Mouse (Mus musculus) liver, embryonic 14.5 days (tissue): Measurements from ENCODE around the gene Opn1sw. TPM values are rescaled to one million over a fixed set of nuclear protein-coding genes. Genes with fewer than 3 reads are reported as not detected.

ENCODE experiments used
- ATAC-seq: fragments of 200-750 bp; cut with Nextera tagmentation; 2 replicates; pipeline ENCODE4 v1.8.0; 2017; ENCODE audit warnings: moderate number of reproducible peaks, mild to moderate bottlenecking, moderate library complexity; ENCODE audit not compliant: insufficient read depth
- DNase-seq, 3 experiments: peaks; one replicate each; pipeline ENCODE4 v3.0.0-alpha.2; 2012 to 2013; ENCODE audit warnings: low read depth in 3 of 3, low spot score in 3 of 3
- H3K27ac ChIP-seq: fragments of 300-500 bp; sonication (generic); 2 replicates; pipeline ENCODE4 v1.5.1; 2014; ENCODE audit warnings: moderate library complexity, mild to moderate bottlenecking, control low read depth, inconsistent platforms
- H3K27me3 ChIP-seq: fragments of 300-500 bp; sonication (generic); 2 replicates; pipeline ENCODE4 v1.6.1; 2014; ENCODE audit warnings: mild to moderate bottlenecking, low read length, moderate library complexity; ENCODE audit not compliant: control insufficient read depth, insufficient read depth
- H3K36me3 ChIP-seq: fragments of 300-500 bp; sonication (generic); replicated peaks from 2 replicates; pipeline ENCODE4 v1.6.1; 2014; ENCODE audit warnings: low read depth; ENCODE audit not compliant: control insufficient read depth, insufficient read depth
- H3K4me1 ChIP-seq, 2 experiments: fragments of 200-500 bp in 1 of 2; fragments of 300-500 bp in 1 of 2; sonication (generic) in 1 of 2; replicated peaks; 2 replicates each; pipeline ENCODE4 v1.6.1; 2012 to 2014; ENCODE audit warnings: antibody characterized with exemption in 1 of 2, inconsistent platforms in 1 of 2, low read length in 1 of 2; ENCODE audit not compliant: control insufficient read depth in 2 of 2, insufficient read depth in 2 of 2
- H3K4me2 ChIP-seq: fragments of 300-500 bp; sonication (generic); 2 replicates; pipeline ENCODE4 v1.6.1; 2014; ENCODE audit warnings: low read depth, mild to moderate bottlenecking, control low read depth, moderate library complexity
- H3K4me3 ChIP-seq, 2 experiments: fragments of 200-500 bp in 1 of 2; fragments of 300-500 bp in 1 of 2; sonication (generic) in 1 of 2; 2 replicates each; pipeline ENCODE4 v1.5.1; 2012 to 2014; ENCODE audit warnings: low read depth in 2 of 2, low read length in 2 of 2, mild to moderate bottlenecking in 2 of 2, control low read depth in 1 of 2, inconsistent platforms in 1 of 2, moderate library complexity in 1 of 2; ENCODE audit not compliant: insufficient read depth in 1 of 2
- H3K9ac ChIP-seq: fragments of 300-500 bp; sonication (generic); replicated peaks from 2 replicates; pipeline ENCODE4 v1.6.1; 2014; ENCODE audit warnings: mild to moderate bottlenecking, control low read depth, moderate library complexity
- H3K9me3 ChIP-seq: fragments of 300-500 bp; sonication (generic); 2 replicates; pipeline ENCODE4 v1.6.1; 2016; ENCODE audit warnings: low read length, mixed read lengths; ENCODE audit not compliant: control insufficient read depth
- CTCF ChIP-seq: IDR thresholded peaks from 2 replicates; pipeline ENCODE4 v1.5.1; 2016; ENCODE audit warnings: antibody characterized with exemption, low read depth, control low read depth
- EP300 ChIP-seq: IDR thresholded peaks from 2 replicates; pipeline ENCODE4 v1.6.1; 2016; ENCODE audit warnings: antibody characterized with exemption, low read depth
- WGBS: fragments of 180-500 bp; shearing (Covaris S2); extraction: QIAGEN DNeasy Blood & Tissue Kit; methylation state at CpG from one replicate; pipeline ENCODE4 v1.1.7; 2014; ENCODE audit not compliant: insufficient replicate concordance; 5-methylcytosine and 5-hydroxymethylcytosine counted together
- polyA plus RNA-seq, 2 experiments: library from polyadenylated mRNA; depleted of rRNA in 1 of 2; stranded (reverse) in 1 of 2; unstranded in 1 of 2; fragments of >200 nt; fragmentation: Nextera tagmentation in 1 of 2; extraction: Ambion mirVana in 1 of 2; gene quantifications; 2 replicates each; pipeline versions ENCODE4 v1.2.1 to v1.2.3; 2012 to 2014

Opn1sw gene
- polyA plus RNA-seq, 2 experiments: 0.06 TPM; not detected in 1

DNA sequence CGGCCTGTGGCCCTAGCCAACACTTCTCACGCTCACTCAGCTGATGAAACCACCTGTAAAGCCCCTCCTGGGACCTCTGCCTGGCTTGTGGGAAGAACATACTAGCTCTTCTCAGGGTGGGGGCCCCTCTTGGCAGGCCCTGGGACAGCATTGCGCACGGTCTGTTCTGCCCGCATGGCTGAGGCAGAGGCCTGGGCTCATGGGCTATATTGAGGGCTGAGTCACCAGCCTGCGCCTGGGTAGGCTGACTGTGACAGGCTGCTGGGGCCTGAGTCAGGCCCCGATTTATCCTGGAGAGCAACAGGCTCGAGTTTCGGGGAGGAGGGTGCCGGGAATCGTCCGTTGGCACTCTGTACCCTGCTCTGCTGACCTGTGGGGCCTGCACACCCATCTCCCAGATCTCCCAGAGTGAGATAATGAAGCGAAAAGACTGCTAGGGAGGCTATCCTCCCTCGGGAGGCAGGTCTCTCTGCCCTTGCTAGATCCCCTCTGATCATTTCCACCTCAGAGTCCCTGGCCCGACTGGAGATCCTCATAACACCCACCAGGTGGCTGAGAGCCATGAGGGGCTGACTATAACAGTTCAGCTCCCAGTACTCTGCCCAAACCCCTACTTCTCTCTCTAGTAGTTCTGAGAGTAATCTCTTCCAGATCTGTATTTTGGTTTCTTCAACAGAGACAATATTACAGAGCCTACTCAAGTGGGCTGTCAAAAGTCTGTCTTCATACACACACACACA is 42.6 kb upstream of the Opn1sw start:
- no peaks in the 10 kb centered on the region for H3K36me3 ChIP-seq
- no peak overlapping the region for H3K4me2 ChIP-seq
- H3K27me3 ChIP-seq: peaks cover 43% of the 10 kb centered on the region
- no peaks in the 10 kb centered on the region for H3K9me3 ChIP-seq
- TF ChIP-seq EP300: no peak
- TF ChIP-seq CTCF: no peak
- no peak for ATAC-seq
- H3K4me3 ChIP-seq: no peak overlapping the region
- WGBS: 43% methylated on average over 15 of the region's 15 CpGs
- no peak overlapping the region for H3K27ac ChIP-seq
- DNase-seq: no peak
- H3K9ac ChIP-seq: no peak overlapping the region
- H3K4me1 ChIP-seq: no peaks in the 10 kb centered on the region

DNA sequence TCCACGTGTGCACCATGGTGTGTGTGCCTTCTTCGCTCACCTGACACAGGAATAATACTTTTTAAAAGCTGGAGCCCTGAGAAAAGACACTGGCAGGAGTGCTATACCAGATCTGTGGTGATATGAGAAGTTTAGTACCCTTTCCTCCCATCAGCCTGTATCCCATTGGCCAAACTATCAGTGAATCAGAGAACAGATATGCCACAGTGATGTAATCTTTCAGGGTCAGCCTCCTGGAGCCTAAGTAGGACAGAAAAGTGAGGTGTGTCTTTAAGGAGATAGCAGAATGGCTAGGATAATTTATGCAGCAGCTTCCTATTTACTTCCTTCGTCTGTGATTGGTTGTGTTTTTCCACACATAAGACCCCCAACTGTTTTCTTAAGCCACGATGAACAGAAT is 39.9 kb upstream of the Opn1sw start:
- H3K36me3 ChIP-seq: no peaks in the 10 kb centered on the region
- no peaks in the 10 kb centered on the region for H3K4me1 ChIP-seq
- no peak for TF ChIP-seq EP300
- DNase-seq: no peak
- no peak overlapping the region for H3K4me2 ChIP-seq
- H3K4me3 ChIP-seq: no peak overlapping the region
- 40% methylated on average over 4 of the region's 4 CpGs for WGBS
- no peak overlapping the region for H3K9ac ChIP-seq
- ATAC-seq: no peak
- H3K27me3 ChIP-seq: peaks cover 18% of the 10 kb centered on the region
- H3K27ac ChIP-seq: no peak overlapping the region
- H3K9me3 ChIP-seq: no peaks in the 10 kb centered on the region

DNA sequence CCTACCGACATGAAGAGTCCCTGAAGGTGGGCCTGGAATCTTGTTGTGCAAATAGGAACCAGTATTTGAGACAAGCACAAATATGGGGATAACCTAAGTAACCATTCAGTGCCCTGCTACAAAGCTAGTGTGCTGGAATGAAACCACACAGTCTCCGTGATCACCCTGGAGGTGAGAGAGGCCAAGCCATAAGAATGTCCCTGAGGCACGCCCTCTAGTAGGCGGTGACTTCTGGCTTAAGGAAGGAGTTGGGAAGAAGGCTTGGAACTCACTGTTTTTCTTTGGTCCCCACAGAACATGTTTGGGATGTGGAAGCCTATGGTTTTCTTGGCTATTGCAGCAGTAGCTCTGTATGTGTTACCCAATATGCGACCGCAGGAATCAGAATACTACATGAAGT is 38.1 kb upstream of the Opn1sw start:
- H3K27ac ChIP-seq: no peak overlapping the region
- no peaks in the 10 kb centered on the region for H3K4me1 ChIP-seq
- DNase-seq (no peak), ATAC-seq (no peak)
- H3K4me2 ChIP-seq: no peak overlapping the region
- H3K9me3 ChIP-seq: no peaks in the 10 kb centered on the region
- 63% methylated on average over 6 of the region's 6 CpGs for WGBS
- H3K36me3 ChIP-seq: no peaks in the 10 kb centered on the region
- TF ChIP-seq CTCF (no peak), EP300 (no peak)
- no peak overlapping the region for H3K9ac ChIP-seq
- H3K27me3 ChIP-seq: peaks cover under 1% of the 10 kb centered on the region
- no peak overlapping the region for H3K4me3 ChIP-seq

DNA sequence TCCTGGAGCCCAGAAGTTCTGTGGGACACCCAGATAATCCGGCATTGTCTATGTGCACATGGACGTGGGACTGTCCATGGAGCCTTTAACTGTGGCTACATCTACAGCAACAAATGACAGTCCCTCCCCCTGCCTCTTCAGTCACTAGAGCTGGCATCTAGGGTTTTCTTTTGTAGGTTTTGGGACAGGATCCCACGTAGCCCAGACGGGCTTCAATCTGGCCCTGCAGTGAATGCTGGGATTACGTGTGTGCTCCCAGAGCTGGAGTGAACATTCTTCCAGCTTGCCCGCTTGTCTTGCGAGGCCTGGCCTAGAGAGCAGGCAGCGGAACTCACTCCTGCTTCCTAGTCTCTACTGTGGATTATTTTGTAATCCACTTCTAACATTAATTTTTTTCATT is 36.9 kb upstream of the Opn1sw start:
- Histone ChIP-seq H3K4me2 (no peak overlapping the region), H3K36me3 (no peaks in the 10 kb centered on the region), H3K27me3 (no peaks in the 10 kb centered on the region; the same call in 1 of the 2 replicates), H3K9ac (no peak overlapping the region), H3K9me3 (no peaks in the 10 kb centered on the region), H3K4me1 (no peaks in the 10 kb centered on the region), H3K27ac (no peak overlapping the region), H3K4me3 (no peak overlapping the region)
- no peak for DNase-seq
- 72% methylated on average over 8 of the region's 8 CpGs for WGBS
- TF ChIP-seq EP300: no peak
- TF ChIP-seq CTCF: no peak
- no peak for ATAC-seq

DNA sequence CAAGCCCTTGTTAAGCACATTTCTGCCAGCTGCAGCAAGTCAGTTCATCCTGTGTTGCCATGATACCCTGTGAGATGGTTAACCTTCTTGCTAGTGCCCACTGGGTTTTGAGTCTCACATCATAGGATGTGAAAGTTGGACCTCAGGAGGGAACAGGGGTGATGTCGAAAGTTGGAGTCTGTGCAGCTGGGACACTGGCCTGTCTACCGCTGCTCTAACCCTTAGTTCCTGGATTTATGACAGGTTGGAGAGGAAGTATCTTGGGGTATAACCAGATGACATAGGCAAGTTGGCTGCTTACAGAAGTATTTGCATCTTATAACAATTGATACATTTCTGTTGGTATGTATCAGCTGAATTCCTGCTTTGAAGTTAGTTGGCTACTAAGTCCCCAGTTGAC is 32.3 kb upstream of the Opn1sw start:
- Histone ChIP-seq H3K27me3 (no peaks in the 10 kb centered on the region; the same call in 1 of the 2 replicates), H3K9ac (no peak overlapping the region), H3K4me3 (no peak overlapping the region), H3K27ac (no peak overlapping the region), H3K4me1 (no peaks in the 10 kb centered on the region), H3K36me3 (no peaks in the 10 kb centered on the region), H3K4me2 (no peak overlapping the region), H3K9me3 (no peaks in the 10 kb centered on the region)
- ATAC-seq (no peak), DNase-seq (no peak)
- 24% methylated on average over 2 of the region's 2 CpGs for WGBS
- TF ChIP-seq EP300: no peak
- no peak for TF ChIP-seq CTCF
